Mouse (Mus musculus): ENCODE results near the gene Igfbp5. TPM values are rescaled to one million over a fixed set of nuclear protein-coding genes. Genes with fewer than 3 reads are reported as not detected.

Gene Igfbp5
- polyA plus RNA-seq, 1 experiment from 2014 or later: 122 TPM

DNA sequence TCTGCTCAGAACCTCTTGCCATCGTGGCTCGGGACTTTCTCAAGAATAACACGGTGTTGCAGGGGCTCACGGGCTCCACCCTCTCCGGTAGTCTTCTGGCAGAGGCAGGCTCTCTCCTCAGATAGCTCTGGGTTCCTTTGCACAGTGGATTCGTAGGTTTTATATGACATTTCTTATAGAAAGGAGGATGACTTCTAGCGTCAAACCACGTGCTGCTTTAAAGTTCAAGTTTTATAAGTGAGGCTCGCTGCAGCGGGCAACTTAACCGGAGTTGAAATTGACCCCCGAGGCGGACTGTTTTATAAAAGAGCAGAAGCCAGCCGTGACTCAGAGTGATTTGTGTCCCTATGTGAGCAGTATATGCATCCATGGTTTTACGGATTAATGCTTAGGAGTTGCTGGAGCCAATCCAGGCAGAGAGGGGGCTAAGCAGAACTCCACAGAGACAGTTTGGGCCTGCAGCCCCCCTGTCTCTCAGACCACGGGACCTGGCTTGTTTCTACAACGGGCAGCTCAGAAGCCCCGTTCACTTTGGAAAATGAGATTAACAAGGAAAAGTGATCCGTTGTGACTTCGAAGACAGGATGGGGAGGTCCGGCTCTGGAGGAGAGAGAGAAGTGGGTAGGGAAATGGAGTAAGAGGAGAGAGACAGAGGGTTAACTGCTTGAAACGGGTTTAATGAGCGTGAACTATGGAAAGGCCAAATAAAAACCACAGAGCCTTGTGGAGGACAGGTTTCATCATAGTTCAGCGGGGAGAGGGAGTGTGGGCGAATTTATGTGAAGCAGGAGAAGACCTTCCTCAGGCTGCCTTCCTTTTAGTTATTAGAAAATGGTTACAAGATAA is 4.0 kb upstream of the Igfbp5 start:
- peak overlapping the region; percentile 34 for H3K4me2 ChIP-seq (ENCODE audit: low read depth, low read length)
- no peaks in the 10 kb centered on the region for H3K36me3 ChIP-seq (ENCODE audit: control insufficient read depth, insufficient read depth, low read length)
- no peak overlapping the region for H3K4me3 ChIP-seq (replicated peaks; ENCODE audit: low read length)
- 34% methylated on average over 25 of the region's 25 CpGs for WGBS
- peak overlapping the region; percentile 38 for H3K27ac ChIP-seq (ENCODE audit: low read length)
- peak overlapping the region; percentile 57 for H3K9ac ChIP-seq (ENCODE audit: low read length)
- peaks cover 13% of the 10 kb centered on the region for H3K4me1 ChIP-seq (ENCODE audit: control insufficient read depth, insufficient read depth, low read length)
- H3K27me3 ChIP-seq (ENCODE audit: control insufficient read depth, insufficient read depth, low read length): no peaks in the 10 kb centered on the region; the same call in 1 of the 2 replicates
- no peak for ATAC-seq (ENCODE audit: insufficient read depth, low FRiP score)
- H3K9me3 ChIP-seq (replicated peaks; ENCODE audit: control insufficient read depth, low read length): no peaks in the 10 kb centered on the region

DNA sequence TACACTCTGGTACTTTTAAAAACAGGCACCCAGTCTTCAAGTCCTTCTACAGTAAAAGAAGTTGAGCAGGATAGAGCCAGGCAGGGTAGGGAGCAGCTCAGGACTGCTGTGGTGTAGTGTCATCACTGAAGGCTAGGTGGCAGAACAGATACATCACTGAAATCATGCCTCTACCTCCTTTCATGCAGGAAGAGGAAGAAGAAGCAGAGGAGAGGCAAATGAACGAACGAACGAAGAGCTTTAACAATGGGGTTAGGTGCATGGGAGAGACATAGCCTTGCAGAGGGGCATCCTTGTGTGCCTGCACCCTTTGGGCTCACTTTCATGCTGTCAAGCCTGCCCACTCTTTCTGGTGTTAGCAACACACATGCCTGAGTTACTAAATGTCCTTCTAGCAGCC is 3.2 kb upstream of the Igfbp5 start:
- Histone ChIP-seq H3K9me3 (replicated peaks; ENCODE audit: control insufficient read depth, low read length) (no peaks in the 10 kb centered on the region), H3K4me1 (ENCODE audit: control insufficient read depth, insufficient read depth, low read length) (peaks cover 13% of the 10 kb centered on the region), H3K4me2 (ENCODE audit: low read depth, low read length) (peak overlapping the region; percentile 34), H3K27ac (ENCODE audit: low read length) (no peak overlapping the region), H3K4me3 (replicated peaks; ENCODE audit: low read length) (no peak overlapping the region), H3K27me3 (ENCODE audit: control insufficient read depth, insufficient read depth, low read length) (no peaks in the 10 kb centered on the region; the same call in 1 of the 2 replicates), H3K36me3 (ENCODE audit: control insufficient read depth, insufficient read depth, low read length) (no peaks in the 10 kb centered on the region), H3K9ac (ENCODE audit: low read length) (peak overlapping the region; percentile 57; the same call in 1 of the 2 replicates)
- 11% methylated on average over 3 of the region's 3 CpGs for WGBS
- peak; percentile 55; the same call in 1 of the 2 replicates for ATAC-seq (ENCODE audit: insufficient read depth, low FRiP score)

DNA sequence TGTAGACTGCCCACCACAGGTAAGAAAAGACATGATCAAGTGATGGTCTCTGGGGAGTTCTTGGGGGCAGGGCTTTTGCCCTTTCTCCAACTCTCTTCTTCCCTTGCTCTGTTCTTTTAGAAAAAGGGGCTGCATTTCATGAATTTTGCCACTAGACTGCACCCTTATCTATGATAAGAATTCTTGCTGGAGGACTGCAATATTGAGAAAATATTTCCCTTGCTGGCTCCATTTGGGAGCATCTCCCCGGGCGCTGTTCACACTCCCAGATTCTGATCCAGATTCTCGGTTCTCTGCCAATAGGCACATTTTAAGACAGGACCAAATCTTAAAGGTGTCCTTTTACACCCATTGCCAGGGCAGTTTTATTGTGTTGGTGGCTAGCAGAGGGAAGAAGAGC is 1.4 kb upstream of the Igfbp5 start:
- H3K36me3 ChIP-seq (ENCODE audit: control insufficient read depth, insufficient read depth, low read length): no peaks in the 10 kb centered on the region
- H3K9me3 ChIP-seq (replicated peaks; ENCODE audit: control insufficient read depth, low read length): no peaks in the 10 kb centered on the region
- 0 out of 2 replicates have a peak overlapping the region, but pooled peaks have one; percentile 52 for H3K27ac ChIP-seq (ENCODE audit: low read length)
- WGBS: 29% methylated on average over 3 of the region's 3 CpGs
- ATAC-seq (ENCODE audit: insufficient read depth, low FRiP score): no peak
- H3K27me3 ChIP-seq (ENCODE audit: control insufficient read depth, insufficient read depth, low read length): no peaks in the 10 kb centered on the region; the same call in 1 of the 2 replicates
- peaks cover 17% of the 10 kb centered on the region for H3K4me1 ChIP-seq (ENCODE audit: control insufficient read depth, insufficient read depth, low read length)
- H3K9ac ChIP-seq (ENCODE audit: low read length): no peak overlapping the region; the same call in 1 of the 2 replicates
- H3K4me3 ChIP-seq (replicated peaks; ENCODE audit: low read length): no peak overlapping the region
- H3K4me2 ChIP-seq (ENCODE audit: low read depth, low read length): no peak overlapping the region

DNA sequence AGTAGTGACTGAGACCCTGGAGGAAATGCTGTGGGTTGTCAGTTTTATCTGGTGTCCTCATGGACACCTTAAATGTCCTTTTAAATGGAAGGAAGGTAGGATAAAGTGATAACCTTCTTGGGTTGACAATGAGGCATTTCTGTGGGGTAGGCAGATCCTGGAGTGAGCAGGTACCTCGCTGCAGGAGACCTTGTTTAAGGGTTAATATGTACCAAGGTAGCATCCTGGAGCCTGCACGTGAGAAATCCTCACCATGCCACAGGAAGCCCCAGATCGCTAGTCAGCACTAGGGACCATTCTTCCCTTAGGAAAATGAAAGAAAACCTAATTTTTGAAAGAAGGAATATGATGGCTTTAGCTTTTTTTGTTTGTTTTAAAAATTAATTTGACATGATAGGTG is 1.0 kb upstream of the Igfbp5 start:
- H3K4me2 ChIP-seq (ENCODE audit: low read depth, low read length): no peak overlapping the region
- no peak overlapping the region for H3K9ac ChIP-seq (ENCODE audit: low read length)
- no peak for ATAC-seq (ENCODE audit: insufficient read depth, low FRiP score)
- no peaks in the 10 kb centered on the region for H3K9me3 ChIP-seq (replicated peaks; ENCODE audit: control insufficient read depth, low read length)
- H3K36me3 ChIP-seq (ENCODE audit: control insufficient read depth, insufficient read depth, low read length): no peaks in the 10 kb centered on the region
- H3K27me3 ChIP-seq (ENCODE audit: control insufficient read depth, insufficient read depth, low read length): no peaks in the 10 kb centered on the region; the same call in 1 of the 2 replicates
- H3K4me1 ChIP-seq (ENCODE audit: control insufficient read depth, insufficient read depth, low read length): peaks cover 21% of the 10 kb centered on the region
- WGBS: 13% methylated on average over 3 of the region's 3 CpGs
- no peak overlapping the region for H3K4me3 ChIP-seq (replicated peaks; ENCODE audit: low read length)
- H3K27ac ChIP-seq (ENCODE audit: low read length): no peak overlapping the region

DNA sequence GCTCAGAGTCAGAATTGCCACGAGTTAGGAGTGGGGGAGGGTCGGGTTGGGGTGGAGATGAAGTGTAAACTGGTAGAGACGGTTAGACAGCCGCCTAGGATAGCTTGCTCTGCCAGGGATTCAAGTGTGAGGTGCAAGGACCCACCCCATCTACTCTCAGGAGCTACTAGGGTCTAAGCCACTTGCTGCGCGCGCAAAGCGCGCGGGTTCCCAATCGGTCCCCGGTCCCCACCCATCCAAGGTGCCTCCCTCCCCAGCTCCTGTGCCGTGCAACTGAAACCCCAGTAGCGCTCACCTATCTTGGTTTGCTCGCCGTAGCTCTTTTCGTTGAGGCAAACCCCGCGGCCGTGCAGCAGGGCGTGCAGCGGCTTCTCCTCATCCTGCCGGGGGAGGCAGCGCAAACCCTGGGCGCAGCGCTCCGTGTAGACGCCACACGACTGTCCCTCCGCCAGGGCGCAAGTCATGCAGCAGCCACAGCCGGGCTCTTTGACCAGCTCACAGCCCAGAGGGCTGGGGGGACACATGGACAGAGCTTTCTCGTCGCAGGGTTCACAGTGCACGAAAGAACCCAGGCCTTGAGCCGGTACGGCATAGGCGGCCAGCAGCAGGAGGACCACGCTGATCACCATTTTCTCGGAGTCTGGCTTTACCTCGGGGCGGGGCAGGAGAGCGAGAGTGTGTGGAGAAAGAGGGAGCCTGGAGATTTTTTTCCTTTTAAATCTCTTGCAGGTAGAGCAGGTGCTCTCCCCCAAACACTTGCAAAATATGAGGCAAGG is 985 bp downstream of the Igfbp5 start:
- H3K36me3 ChIP-seq (ENCODE audit: control insufficient read depth, insufficient read depth, low read length): no peaks in the 10 kb centered on the region
- peaks cover 30% of the 10 kb centered on the region for H3K4me1 ChIP-seq (ENCODE audit: control insufficient read depth, insufficient read depth, low read length)
- peak overlapping the region; percentile 97 for H3K27ac ChIP-seq (ENCODE audit: low read length)
- no peaks in the 10 kb centered on the region; the same call in 1 of the 2 replicates for H3K27me3 ChIP-seq (ENCODE audit: control insufficient read depth, insufficient read depth, low read length)
- peak overlapping the region; percentile 94 for H3K4me2 ChIP-seq (ENCODE audit: low read depth, low read length)
- peak overlapping the region; percentile 92 for H3K9ac ChIP-seq (ENCODE audit: low read length)
- no peaks in the 10 kb centered on the region for H3K9me3 ChIP-seq (replicated peaks; ENCODE audit: control insufficient read depth, low read length)
- peak overlapping the region; percentile 82 for H3K4me3 ChIP-seq (replicated peaks; ENCODE audit: low read length)
- WGBS: under 1% methylated on average over 43 of the region's 43 CpGs
- ATAC-seq (ENCODE audit: insufficient read depth, low FRiP score): peak; percentile 3; the same call in 1 of the 2 replicates

DNA sequence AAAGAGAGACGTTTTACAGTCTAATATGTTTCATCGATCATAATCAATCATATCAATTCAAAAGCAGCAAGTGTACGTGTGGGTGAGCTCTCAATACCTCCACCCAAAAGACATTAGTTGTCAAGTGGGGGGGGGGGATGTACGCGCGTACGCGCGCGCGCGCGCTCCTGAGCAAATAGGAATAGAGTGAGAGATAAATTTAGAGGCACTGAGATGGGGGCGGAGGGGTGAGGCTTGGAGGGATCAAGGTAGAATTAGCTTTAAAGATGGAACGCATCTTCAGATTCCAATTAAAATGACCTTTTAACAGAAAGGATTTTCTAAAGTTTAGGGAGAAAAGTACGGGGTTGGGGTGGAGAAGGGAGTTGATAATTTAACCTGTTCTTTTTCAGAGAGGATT is 1.6 kb downstream of the Igfbp5 start:
- Histone ChIP-seq H3K9ac (ENCODE audit: low read length) (peak overlapping the region; percentile 92), H3K36me3 (ENCODE audit: control insufficient read depth, insufficient read depth, low read length) (no peaks in the 10 kb centered on the region), H3K27ac (ENCODE audit: low read length) (peak overlapping the region; percentile 97), H3K9me3 (replicated peaks; ENCODE audit: control insufficient read depth, low read length) (no peaks in the 10 kb centered on the region), H3K4me1 (ENCODE audit: control insufficient read depth, insufficient read depth, low read length) (peaks cover 24% of the 10 kb centered on the region), H3K27me3 (ENCODE audit: control insufficient read depth, insufficient read depth, low read length) (no peaks in the 10 kb centered on the region; the same call in 1 of the 2 replicates), H3K4me2 (ENCODE audit: low read depth, low read length) (peak overlapping the region; percentile 94), H3K4me3 (replicated peaks; ENCODE audit: low read length) (peak overlapping the region; percentile 82)
- under 1% methylated on average over 16 of the region's 16 CpGs for WGBS
- ATAC-seq (ENCODE audit: insufficient read depth, low FRiP score): no peak

DNA sequence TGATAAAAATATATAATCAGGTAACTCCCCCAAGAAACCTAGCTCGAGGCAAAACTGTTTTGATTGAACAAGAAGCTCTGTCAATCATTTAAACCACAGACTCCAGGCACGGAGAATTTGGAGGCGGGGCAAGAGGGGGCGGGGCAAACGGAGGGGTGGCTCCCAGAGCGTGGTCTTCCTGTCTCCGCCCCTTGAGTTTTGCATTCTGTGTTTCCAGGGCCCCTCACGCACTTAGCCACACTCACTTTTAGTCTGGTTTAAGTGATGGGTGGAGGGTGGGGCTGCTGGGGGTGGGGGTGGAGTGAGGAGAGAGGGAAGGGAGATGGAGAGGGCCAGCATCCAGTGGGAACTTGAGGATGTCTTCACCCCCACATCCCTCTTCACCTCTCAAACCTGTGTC is 2.2 kb downstream of the Igfbp5 start:
- ATAC-seq (ENCODE audit: insufficient read depth, low FRiP score): peak; percentile 68
- no peaks in the 10 kb centered on the region for H3K9me3 ChIP-seq (replicated peaks; ENCODE audit: control insufficient read depth, low read length)
- no peaks in the 10 kb centered on the region; the same call in 1 of the 2 replicates for H3K27me3 ChIP-seq (ENCODE audit: control insufficient read depth, insufficient read depth, low read length)
- H3K27ac ChIP-seq (ENCODE audit: low read length): peak overlapping the region; percentile 97
- H3K4me3 ChIP-seq (replicated peaks; ENCODE audit: low read length): peak overlapping the region; percentile 82
- H3K36me3 ChIP-seq (ENCODE audit: control insufficient read depth, insufficient read depth, low read length): no peaks in the 10 kb centered on the region
- H3K9ac ChIP-seq (ENCODE audit: low read length): peak overlapping the region; percentile 92
- peak overlapping the region; percentile 94 for H3K4me2 ChIP-seq (ENCODE audit: low read depth, low read length)
- H3K4me1 ChIP-seq (ENCODE audit: control insufficient read depth, insufficient read depth, low read length): peaks cover 23% of the 10 kb centered on the region
- 0% methylated on average over 8 of the region's 8 CpGs for WGBS

DNA sequence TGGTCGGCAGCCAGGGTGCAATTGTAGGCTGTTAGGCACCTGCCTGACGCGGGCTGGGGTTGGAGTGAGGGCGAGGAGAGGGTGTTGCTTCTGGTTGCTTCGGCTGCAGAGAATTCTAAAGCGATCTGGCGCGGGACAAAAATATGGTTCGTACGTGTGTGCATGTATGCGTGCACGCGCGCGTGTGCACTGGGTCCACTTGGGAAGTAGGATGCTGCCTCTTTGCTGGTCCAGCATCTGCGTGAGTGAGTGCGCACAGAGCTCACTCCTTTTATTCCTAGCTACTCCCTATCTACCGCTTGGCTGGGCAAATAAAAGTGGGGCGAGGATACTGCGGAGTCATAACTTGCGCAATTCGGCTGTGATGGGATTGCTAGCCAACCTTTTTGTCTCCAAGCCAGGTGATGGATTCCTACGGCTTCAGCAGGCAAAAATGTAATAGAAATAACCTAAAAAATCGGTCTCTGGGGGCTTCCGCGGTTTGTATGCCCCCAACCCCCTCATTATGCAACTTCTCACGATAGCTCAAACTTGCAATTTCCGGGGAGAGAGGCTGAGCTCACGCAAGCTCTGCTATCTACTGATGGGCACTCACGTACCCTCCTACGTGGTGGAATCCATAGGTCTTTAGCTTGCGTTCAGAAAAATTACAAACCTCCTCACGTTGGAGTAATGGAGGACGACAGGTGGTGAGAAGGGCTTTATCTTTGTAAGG is 2.8 kb downstream of the Igfbp5 start:
- Histone ChIP-seq H3K9me3 (replicated peaks; ENCODE audit: control insufficient read depth, low read length) (no peaks in the 10 kb centered on the region), H3K27me3 (ENCODE audit: control insufficient read depth, insufficient read depth, low read length) (no peaks in the 10 kb centered on the region; the same call in 1 of the 2 replicates), H3K36me3 (ENCODE audit: control insufficient read depth, insufficient read depth, low read length) (no peaks in the 10 kb centered on the region), H3K4me1 (ENCODE audit: control insufficient read depth, insufficient read depth, low read length) (peaks cover 23% of the 10 kb centered on the region), H3K4me2 (ENCODE audit: low read depth, low read length) (peak overlapping the region; percentile 94), H3K4me3 (replicated peaks; ENCODE audit: low read length) (peak overlapping the region; percentile 82), H3K27ac (ENCODE audit: low read length) (peak overlapping the region; percentile 84), H3K9ac (ENCODE audit: low read length) (peak overlapping the region; percentile 63)
- ATAC-seq (ENCODE audit: insufficient read depth, low FRiP score): no peak
- WGBS: under 1% methylated on average over 34 of the region's 34 CpGs
